Mouse (Mus musculus): ENCODE measurements around the gene C5ar2. TPM values are rescaled to one million over a fixed set of nuclear protein-coding genes. Genes with fewer than 3 reads are reported as not detected.

The C5ar2 gene
- polyA plus RNA-seq (2012; rRNA removed): 0.30 and 0.85 TPM in 2 replicates

DNA sequence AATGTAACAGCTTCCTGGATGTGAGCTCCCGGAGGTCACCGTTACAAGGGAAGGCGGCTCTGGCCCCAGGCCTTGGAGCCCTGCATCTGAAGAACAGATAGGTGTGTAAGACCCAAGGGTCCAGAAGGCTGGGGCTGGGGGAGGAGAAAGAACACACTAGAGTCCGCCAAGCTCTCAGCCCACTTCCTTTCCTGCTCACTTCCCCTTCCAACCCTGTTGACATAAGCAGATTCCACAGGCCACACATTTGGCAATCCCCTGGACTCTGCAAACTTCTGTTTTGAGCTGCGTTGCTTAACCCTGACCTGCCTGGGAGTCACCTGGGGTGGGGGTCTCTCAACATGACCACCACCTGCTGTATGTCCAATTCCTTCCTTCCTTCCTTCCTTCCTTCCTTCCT lies at the start of gene C5ar2:
Gene C5ar2, minus strand, starts transcription at position 88 of the 400 bp plus-strand sequence.
- WGBS: 46% methylated on average over 5 of the region's 5 CpGs
- no peak for DNase-seq (ENCODE audit: low read depth, low spot score)

DNA sequence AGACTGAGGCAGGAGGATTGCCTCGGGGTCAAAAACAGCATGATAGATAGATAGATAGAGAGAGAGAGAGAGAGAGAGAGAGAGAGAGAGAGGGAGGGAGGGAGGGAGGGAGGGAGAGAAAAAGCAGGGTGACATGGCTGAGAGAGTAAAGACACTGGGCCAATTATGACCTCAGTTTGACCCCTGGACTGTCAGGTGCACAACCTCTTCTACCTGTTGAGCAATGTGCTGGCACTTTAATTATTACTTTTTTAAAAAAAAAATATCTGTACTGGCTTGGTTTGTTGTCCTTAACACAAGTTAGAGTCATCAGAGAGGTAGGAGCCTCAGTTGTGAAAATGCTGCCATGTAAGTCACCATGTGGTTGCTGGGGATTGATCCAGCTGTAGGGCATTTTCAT lies 43.8 kb upstream of the C5ar2 start:
- 75% methylated on average over 1 of the region's 1 CpGs for WGBS
- DNase-seq (ENCODE audit: low read depth, low spot score): no peak

DNA sequence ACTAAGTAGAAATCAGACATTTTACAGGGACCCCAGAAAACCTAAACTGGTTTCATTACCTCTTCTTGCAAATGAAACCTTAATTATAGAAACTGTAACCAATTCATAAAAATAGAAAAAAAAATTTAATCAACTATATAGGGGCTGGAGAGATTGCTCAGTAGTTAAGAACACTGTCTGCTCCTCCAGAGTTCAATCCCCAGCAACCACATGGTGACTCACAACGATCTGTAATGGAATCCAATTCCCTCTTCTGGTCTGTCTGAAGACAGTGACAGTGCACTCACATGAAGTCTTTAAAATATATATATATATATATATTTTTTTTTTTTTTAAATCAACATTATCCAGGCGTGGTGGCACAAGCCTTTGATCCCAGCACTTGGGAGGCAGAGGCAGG lies 43.1 kb upstream of the C5ar2 start:
- no peak for DNase-seq (ENCODE audit: low read depth, low spot score)
- WGBS: 60% methylated on average over 2 of the region's 2 CpGs

DNA sequence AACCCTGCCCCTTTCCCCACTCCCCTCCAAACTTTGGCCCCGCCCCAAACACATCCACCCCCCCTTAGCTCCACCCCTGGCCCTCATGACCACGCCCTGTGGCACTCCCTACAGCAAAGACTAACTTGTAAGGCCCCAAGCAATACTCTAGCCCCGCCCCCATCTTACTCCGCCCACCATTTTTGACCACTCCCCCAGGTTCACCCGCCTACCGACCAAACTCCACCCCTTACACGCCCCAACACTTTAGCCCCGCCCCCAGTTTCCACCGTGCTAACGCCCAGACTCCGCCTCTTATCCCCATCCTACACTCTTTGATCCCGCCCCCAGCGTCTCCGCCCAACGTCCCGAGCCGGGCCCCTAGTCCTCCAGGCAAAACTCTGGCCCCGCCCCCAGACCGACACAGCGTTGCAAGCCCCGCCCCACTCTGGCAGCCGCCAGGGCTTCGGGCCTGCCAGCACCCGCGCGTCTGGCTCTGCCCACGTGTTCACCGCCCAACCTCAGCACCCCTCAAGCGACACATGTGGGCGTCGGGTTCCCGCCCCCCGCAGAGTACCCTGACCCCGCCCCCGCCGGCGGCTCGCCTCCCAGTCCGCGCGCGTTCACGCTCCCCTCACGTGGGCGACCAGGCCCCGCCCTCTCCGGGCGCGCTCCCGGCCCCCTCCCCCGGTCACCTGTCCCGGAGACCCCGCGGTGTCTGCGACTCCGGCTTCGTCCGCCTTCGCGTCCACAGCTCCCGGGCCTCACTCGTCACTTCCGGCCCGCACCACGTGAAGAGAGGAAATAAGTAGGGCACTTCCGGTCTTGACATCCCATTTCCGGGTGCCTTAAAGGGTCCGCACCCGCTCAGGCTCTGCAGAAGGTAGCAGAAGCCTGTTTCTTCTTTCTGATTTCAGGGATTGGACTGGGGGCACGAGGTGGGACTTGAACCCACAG lies 42.3 kb upstream of the C5ar2 start, which contains the start of gene Ccdc9:
Gene Ccdc9, minus strand, starts transcription at position 770 of the 936 bp plus-strand sequence.
- DNase-seq (ENCODE audit: low read depth, low spot score): no peak
- 1% methylated on average over 69 of the region's 70 CpGs for WGBS

DNA sequence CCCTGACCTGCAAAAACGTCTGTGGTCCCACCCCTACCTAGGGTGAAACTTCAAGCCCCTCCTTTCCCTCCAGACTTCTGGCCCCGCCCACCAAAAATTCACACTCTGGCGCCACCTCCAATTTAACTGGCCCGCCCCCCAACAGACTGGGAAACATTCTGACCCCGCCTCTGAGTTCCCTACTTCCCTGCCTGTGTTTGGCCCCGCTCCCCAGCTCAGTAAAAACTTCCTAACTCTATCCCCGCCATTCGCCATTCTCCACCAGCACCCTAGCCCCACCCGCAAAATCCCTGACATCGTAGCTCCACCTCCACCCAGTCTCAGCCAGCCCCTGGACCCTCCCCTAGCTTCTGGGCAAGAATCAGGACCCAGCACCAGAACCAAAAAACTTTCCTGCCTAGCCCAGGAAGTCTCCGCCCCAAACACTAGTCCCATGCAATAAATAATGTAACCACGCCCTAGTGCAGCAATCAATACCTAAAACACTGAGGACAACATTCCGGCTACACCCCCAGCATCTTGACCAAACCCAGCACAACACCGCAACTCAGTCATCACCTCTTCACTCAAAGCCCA lies 41.6 kb upstream of the C5ar2 start:
- DNase-seq (ENCODE audit: low read depth, low spot score): no peak
- WGBS: under 1% methylated on average over 14 of the region's 14 CpGs

DNA sequence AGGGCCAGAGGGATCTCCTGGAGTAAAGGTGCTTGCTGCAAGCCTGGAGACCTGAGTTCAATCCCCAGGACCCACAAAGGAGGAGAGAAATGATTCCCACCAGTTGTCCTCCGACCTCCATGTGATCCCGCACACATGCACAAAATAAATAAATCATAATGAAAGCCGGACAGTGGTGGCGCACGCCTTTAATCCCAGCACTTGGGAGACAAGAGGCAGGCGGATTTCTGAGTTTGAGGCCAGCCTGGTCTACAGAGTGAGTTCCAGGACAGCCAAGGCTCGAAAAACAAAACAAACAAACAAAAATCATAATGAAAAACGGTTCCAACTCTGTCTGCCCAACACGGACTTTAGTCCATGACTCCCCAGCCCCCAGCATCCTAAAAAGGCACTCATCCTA lies 41.0 kb upstream of the C5ar2 start:
- DNase-seq (ENCODE audit: low read depth, low spot score): no peak
- WGBS: 17% methylated on average over 9 of the region's 9 CpGs

DNA sequence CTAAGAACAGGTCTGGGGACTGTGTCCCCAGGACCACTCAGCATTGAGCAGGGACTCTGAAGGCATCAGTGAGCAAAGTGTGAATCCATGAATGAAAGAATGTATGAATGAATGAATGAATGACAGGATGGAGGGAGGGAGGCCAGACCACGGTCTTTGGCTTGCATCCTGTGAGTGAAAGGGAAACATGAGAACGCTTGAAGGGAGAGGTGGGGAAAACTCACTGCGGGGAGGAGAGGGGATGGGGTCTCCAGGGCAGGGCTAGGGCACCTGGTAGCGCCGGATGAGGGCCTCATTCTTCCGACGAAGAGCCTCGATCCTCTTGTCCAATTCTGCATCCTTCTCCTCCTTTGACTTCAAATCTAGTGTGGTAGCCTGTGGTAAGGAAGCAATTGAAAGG lies 40.0 kb upstream of the C5ar2 start:
- WGBS: 90% methylated on average over 8 of the region's 8 CpGs

DNA sequence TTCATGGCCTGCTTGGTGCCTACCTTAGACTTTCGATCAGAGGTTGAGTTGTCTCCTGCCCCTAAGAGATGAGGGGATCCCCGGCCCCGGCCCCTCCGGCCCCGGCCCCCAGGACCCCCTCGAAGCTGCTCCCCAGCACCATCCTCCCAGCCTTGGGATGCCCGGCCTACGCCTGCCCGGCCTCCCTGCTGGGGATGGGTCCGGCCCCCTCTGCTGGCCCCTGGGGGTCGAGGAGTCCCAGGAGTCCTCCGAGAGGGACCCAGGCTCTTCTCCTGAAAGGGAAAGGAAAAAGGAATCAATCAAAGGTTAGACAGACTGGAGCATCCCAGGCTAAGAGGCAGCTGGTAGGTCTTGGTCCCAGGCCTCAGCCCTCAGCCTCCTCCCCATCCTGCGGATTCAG lies 38.4 kb upstream of the C5ar2 start:
- WGBS: 92% methylated on average over 13 of the region's 13 CpGs
- no peak for DNase-seq (ENCODE audit: low read depth, low spot score)

More for the DNA sequence above, 40.0 kb upstream of the C5ar2 start:
- DNase-seq (ENCODE audit: low read depth, low spot score): no peak

DNA sequence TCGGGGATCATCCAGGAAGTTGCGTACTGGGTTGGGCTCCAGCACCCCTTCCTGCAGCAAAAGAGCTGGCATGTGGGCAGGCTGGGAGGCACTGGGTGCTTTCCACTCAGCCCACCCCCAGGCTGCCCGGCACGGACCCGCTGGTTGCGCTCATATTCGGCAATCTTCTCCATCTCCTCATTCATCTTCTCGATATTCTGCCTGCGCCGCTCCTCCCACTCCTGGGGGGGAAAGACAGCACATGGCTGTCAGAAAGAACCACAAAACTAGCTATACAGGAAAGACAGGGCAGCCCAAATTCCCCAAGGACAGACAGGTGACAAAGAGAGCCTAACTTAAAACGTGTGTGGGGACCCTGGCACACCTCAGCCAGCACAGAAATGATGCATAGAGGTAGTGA lies 36.8 kb upstream of the C5ar2 start:
- WGBS: 89% methylated on average over 11 of the region's 11 CpGs
- DNase-seq (ENCODE audit: low read depth, low spot score): no peak

DNA sequence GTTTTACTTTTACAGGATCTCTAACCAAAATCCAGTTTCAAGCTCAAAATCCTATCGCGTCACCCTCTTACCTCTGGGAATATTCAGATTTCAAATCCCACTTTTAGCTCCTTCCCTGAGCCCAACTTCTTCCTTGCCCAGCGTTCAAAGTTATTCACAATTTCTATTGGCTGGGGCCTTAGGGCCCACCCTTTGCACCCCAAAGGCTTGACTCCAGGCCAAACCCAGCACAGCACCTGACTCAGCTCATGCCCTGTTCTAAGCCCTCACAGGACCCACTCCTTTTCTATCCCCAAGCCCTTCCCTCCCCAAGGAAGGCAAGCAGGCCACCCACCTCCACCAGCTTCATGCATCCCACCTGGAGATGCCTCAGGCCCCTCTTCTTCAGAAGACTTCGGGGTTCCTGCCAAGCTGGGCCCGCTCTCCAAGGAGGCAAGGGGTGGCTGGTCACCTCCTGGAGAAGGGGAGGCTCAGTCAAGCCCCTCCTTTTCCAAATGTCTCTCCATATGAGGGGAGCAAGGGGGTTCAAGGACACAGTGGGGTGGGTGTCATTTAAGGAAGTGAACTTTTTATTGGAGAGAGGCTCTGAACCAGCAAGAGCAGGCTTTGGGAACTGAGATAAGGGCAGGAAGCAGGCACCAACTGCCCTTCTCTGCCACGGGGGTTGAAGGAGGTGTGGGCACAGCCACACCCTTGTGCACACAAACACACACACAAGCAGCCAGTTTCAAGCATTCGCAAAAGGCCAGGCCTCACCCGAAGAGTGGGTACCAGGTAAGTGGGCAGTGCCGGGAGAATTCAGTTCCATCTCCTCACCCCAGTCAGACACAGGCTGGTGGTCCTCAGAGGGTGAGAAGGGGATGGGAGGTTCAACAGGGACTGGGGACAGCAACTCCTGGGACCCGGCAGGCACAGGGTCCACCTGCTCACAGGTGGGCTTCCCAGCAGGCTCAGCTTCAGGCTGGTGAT lies 31.3 kb upstream of the C5ar2 start:
- DNase-seq (ENCODE audit: low read depth, low spot score): no peak
- 40% methylated on average over 10 of the region's 10 CpGs for WGBS

DNA sequence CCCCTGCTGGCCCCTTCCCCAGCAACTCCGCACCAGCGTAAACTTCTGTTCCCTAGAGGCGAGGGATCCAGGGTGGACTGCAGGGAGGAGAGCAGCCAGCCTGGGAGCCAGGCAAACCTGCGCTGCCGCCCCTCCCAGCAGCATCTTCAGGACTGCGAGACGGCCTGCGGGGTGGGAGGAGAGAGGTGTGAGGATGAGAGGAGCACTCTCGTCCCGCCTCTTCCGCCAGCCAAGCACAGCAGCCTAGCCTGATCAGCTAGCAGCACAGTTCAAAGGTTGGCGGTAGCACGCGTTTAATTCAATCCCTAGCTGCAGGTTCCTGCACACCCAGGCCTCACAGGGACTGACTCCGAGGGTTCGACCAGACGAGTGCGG lies 29.8 kb upstream of the C5ar2 start:
- DNase-seq (ENCODE audit: low read depth, low spot score): peak; percentile 80
- WGBS: under 1% methylated on average over 18 of the region's 18 CpGs

DNA sequence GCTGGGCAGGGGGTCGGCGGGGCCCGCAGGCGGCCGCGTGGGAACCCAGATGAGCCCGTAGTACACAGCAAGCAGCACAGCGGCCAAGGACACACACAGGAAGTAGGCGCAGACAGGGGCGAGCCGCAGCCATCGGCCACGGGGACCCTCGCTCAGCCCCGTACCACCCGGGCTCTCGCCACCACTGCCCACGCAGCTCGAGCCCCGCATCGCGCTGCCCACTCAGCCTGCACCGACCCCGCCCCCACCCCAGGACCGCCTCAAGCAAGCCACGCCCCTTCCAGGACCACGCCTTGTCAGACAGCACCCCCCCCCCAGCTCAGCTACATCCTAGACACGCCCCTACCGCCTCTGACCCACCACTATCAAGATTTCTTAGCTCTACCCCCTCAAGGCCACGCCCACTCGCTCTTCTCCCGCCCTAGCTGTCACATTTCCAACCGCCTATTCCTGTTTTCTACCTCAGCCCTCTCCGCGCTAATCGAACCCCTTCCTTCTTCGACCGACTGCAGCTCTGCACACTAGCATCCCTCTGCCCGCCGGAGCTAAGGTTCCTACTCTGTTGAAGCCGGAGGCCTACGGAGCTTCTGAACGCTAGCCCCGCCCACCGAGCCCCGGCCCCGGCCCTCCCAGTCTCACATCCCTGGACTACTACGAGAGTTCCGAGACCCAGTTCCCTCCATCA lies 29.3 kb upstream of the C5ar2 start, which contains the start of gene Inafm1:
Gene Inafm1, minus strand, starts transcription at position 537 of the 685 bp plus-strand sequence.
- no peak for DNase-seq (ENCODE audit: low read depth, low spot score)
- WGBS: 1% methylated on average over 47 of the region's 49 CpGs

DNA sequence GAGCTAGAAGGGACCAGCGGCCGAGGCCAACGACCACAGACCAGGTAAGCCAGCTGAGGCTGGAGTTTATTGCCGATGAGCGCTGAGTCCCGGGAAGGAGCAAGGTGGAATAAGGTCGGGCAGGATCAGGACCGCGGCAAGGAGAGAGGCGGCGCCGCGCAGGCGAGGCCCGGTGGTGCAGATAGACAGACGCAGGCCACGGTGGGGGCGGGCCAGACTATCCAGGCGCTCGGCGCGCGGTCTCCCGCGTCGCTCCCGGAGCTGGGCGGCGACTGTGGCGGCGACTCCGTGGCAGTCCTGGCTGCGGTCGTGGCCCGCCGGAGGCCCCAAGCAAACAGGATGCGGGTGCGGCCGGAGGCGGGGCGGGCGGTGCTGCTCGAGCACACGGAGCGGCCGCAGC lies 28.7 kb upstream of the C5ar2 start:
- DNase-seq (ENCODE audit: low read depth, low spot score): no peak

DNA sequence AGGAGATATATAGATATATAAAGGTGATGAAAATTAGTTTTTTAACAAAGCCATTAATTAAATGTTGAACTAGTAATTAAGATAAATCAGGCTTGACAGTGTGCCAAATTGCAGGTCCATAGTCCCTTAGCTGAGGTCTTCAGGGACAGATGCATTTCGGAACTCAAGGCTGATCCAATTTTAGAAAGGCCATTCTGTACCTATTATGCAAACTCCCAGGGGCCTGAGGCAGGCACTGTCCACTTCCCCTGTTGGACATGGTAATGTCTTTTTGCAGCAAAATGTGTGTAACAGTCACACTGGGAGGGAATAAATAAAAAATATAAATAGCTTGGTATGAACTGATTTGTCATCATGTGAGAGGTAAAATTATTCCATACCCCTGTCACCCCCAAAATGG lies 27.2 kb upstream of the C5ar2 start:
- WGBS: 77% methylated on average over 1 of the region's 1 CpGs
- no peak for DNase-seq (ENCODE audit: low read depth, low spot score)

More for the DNA sequence above, 28.7 kb upstream of the C5ar2 start:
- WGBS: under 1% methylated on average over 46 of the region's 46 CpGs

DNA sequence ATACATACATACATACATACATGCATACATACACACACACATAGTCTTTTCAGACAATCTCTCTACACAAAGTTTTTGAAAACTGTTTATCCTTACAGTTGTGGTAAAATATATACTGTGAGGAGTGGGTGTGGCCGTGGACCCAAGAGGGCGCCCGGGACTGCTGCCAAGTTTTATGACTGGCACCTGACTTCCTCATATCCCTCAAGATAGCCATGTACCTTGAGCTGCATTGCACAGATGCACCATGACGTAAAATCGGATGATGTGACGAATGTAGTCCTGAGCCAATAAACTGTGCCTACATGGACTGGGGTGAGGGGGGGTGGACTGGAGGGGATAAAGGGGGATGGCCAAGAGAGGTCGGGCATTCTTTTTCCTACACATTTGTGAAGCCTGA lies 22.6 kb upstream of the C5ar2 start:
- 22% methylated on average over 7 of the region's 7 CpGs for WGBS
- DNase-seq (ENCODE audit: low read depth, low spot score): peak; percentile 43

DNA sequence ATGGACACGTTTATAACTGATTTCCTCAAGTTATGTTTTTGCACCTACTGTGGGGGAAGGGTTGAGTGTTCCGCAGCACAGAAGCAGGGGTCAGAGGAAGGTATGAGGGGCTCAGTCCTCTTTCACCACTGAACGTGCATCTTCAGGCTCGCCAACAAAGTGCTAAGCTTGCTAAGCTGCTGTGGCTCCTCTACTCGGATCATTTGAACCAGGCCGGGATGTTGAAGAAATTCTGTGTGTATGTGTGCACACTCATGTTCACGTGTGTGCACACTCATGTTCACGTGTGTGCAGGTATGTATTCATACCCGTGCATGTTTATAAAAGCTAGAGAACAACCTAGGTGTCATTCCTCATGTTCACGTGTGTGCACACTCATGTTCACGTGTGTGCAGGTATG lies 21.9 kb upstream of the C5ar2 start:
- WGBS: 90% methylated on average over 11 of the region's 11 CpGs
- no peak for DNase-seq (ENCODE audit: low read depth, low spot score)

DNA sequence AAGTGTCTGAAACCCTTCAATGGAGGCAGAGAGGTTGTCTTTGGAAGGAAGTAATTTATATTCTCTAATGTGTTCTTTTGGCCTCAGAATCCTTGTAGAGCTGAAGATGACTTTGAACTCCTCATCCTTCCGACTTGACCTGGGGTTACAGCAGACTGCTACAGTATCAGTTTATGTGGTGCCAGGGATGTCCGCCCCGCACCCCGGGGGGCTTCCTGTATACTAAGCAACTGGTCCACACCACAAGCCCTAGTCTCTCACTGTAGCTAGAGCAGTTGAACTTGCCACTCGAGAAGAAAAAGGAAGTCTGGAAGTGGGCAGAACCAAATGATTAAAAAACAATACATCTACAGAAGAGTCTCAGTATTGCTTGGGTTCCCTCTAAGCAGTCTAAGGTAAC lies 19.9 kb upstream of the C5ar2 start:
- WGBS: 67% methylated on average over 5 of the region's 5 CpGs
- DNase-seq (ENCODE audit: low read depth, low spot score): no peak

DNA sequence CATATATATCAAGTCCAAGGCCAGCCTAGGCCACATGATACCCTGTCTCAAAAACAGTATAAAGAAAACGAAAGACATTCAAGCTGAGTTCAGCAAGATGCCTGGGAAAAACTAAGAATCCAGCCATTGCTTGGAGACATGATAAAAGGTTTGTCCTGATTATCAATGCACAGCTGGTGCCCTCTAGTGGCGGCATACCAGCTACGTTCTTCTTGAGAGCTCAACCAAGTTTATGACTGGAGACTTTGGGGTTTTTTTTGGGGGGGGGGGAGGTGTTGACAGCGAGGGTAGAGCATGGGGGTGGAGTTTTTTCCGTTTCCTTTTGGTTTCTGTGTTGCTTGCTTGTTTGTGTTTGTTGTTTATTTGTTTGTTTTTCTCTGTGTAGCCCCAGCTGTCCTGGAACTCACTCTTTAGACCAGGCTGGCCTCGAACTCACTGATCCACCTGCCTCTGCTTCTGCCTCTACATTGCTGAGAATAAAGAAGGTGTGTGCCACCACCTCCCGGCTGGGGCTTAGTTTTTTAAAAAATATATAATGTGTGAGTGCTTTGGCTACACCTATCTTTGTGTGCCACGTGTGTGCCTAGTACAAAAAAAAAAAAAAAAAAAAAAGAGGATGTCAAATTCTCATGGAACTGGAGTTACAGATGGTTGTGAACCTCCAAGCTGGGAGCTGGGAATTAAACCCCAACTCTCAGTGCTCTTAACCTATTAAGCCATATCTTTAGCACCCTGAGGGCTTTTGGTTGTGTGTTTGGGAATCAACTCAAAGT lies 19.2 kb upstream of the C5ar2 start:
- DNase-seq (ENCODE audit: low read depth, low spot score): peak; percentile 54
- WGBS: 22% methylated on average over 8 of the region's 8 CpGs

DNA sequence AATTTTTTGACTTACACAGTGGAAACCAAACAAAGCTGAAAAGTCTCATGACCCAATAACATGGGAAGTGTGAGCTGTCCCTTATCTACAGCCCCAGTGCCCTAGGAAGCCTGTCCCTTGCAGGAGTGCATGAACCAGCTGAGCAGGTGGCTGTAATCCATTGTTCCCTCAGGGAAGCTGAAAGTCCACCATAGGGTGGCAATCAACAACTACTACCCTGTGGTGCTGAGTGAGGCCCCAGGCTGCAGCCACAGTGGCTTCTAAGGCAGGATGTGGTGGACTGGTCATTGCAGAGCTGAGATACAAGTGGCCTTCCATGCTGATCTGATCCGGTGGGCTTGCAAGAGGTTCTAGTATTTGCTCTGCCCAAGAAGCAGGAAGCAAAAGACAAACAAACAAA lies 17.1 kb upstream of the C5ar2 start:
- no peak for DNase-seq (ENCODE audit: low read depth, low spot score)
- WGBS: 36% methylated on average over 1 of the region's 1 CpGs

All from large intestine, adult 2 months (tissue).